Mouse (Mus musculus): Measurements from ENCODE around the gene Siah3. TPM values are rescaled to one million over a fixed set of nuclear protein-coding genes. Genes with fewer than 3 reads are reported as not detected.

Gene Siah3
- polyA plus RNA-seq, 1 experiment from 2014 or later = 3.0 TPM

GRCm38 (mm10) chr14:75459431-75459830, 3.6 kb downstream of the Siah3 start:
- Histone ChIP-seq H3K4me3 (ENCODE audit: low read depth, low read length) (no peak overlapping the region), H3K27ac (ENCODE audit: low read length) (no peak overlapping the region), H3K4me1 (ENCODE audit: control insufficient read depth, insufficient read depth, low read length) (peaks cover 34% of the 10 kb centered on the region), H3K4me2 (ENCODE audit: low read length) (no peak overlapping the region; the same call in 1 of the 2 replicates), H3K9ac (ENCODE audit: low read depth, low read length) (no peak overlapping the region), H3K36me3 (ENCODE audit: control insufficient read depth, insufficient read depth, low read length) (no peaks in the 10 kb centered on the region), H3K9me3 (replicated peaks; ENCODE audit: control insufficient read depth, low read length, poor library complexity, severe bottlenecking) (no peaks in the 10 kb centered on the region), H3K27me3 (ENCODE audit: control insufficient read depth, insufficient read depth, low read depth, low read length) (no peaks in the 10 kb centered on the region)
- ATAC-seq = no peak
- WGBS = 83% methylated on average over 10 of the region's 10 CpGs

GRCm38 (mm10) chr14:75459991-75460390, 4.2 kb downstream of the Siah3 start:
- Histone ChIP-seq H3K36me3 (ENCODE audit: control insufficient read depth, insufficient read depth, low read length) (no peaks in the 10 kb centered on the region), H3K27ac (ENCODE audit: low read length) (no peak overlapping the region; the same call in 1 of the 2 replicates)
- ATAC-seq = no peak

GRCm38 (mm10) chr14:75460436-75460835, 4.7 kb downstream of the Siah3 start:
- ATAC-seq = no peak
- peak overlapping the region; percentile 17; the same call in 1 of the 2 replicates for H3K4me2 ChIP-seq (ENCODE audit: low read length)
- 33% methylated on average over 3 of the region's 3 CpGs for WGBS
- H3K27ac ChIP-seq (ENCODE audit: low read length) = no peak overlapping the region; the same call in 1 of the 2 replicates
- H3K9ac ChIP-seq (ENCODE audit: low read depth, low read length) = no peak overlapping the region
- H3K27me3 ChIP-seq (ENCODE audit: control insufficient read depth, insufficient read depth, low read depth, low read length) = no peaks in the 10 kb centered on the region
- peaks cover 27% of the 10 kb centered on the region for H3K4me1 ChIP-seq (ENCODE audit: control insufficient read depth, insufficient read depth, low read length)
- no peak overlapping the region for H3K4me3 ChIP-seq (ENCODE audit: low read depth, low read length)
- no peaks in the 10 kb centered on the region for H3K9me3 ChIP-seq (replicated peaks; ENCODE audit: control insufficient read depth, low read length, poor library complexity, severe bottlenecking)
- no peaks in the 10 kb centered on the region for H3K36me3 ChIP-seq (ENCODE audit: control insufficient read depth, insufficient read depth, low read length)

More at GRCm38 (mm10) chr14:75459991-75460390, 4.2 kb downstream of the Siah3 start:
- peak overlapping the region; percentile 17; the same call in 1 of the 2 replicates for H3K4me2 ChIP-seq (ENCODE audit: low read length)
- H3K9me3 ChIP-seq (replicated peaks; ENCODE audit: control insufficient read depth, low read length, poor library complexity, severe bottlenecking) = no peaks in the 10 kb centered on the region
- no peaks in the 10 kb centered on the region for H3K27me3 ChIP-seq (ENCODE audit: control insufficient read depth, insufficient read depth, low read depth, low read length)
- no peak overlapping the region for H3K9ac ChIP-seq (ENCODE audit: low read depth, low read length)
- 27% methylated on average over 3 of the region's 3 CpGs for WGBS
- H3K4me3 ChIP-seq (ENCODE audit: low read depth, low read length) = no peak overlapping the region
- peaks cover 28% of the 10 kb centered on the region for H3K4me1 ChIP-seq (ENCODE audit: control insufficient read depth, insufficient read depth, low read length)

- no peak overlapping the region for H3K4me2 ChIP-seq (ENCODE audit: low read length)
- H3K4me3 ChIP-seq (ENCODE audit: low read depth, low read length) = no peak overlapping the region
- H3K36me3 ChIP-seq (ENCODE audit: control insufficient read depth, insufficient read depth, low read length) = no peaks in the 10 kb centered on the region
- H3K27ac ChIP-seq (ENCODE audit: low read length) = no peak overlapping the region
- H3K9ac ChIP-seq (ENCODE audit: low read depth, low read length) = no peak overlapping the region
- H3K4me1 ChIP-seq (ENCODE audit: control insufficient read depth, insufficient read depth, low read length) = peaks cover 20% of the 10 kb centered on the region
- WGBS = 89% methylated on average over 4 of the region's 4 CpGs
- no peaks in the 10 kb centered on the region for H3K9me3 ChIP-seq (replicated peaks; ENCODE audit: control insufficient read depth, low read length, poor library complexity, severe bottlenecking)
- no peaks in the 10 kb centered on the region for H3K27me3 ChIP-seq (ENCODE audit: control insufficient read depth, insufficient read depth, low read depth, low read length)
- no peak for ATAC-seq
Measured at GRCm38 (mm10) chr14:75461770-75462169, 6.0 kb downstream of the Siah3 start.

GRCm38 (mm10) chr14:75463171-75463570, 7.4 kb downstream of the Siah3 start:
- Histone ChIP-seq H3K36me3 (ENCODE audit: control insufficient read depth, insufficient read depth, low read length) (no peaks in the 10 kb centered on the region), H3K27me3 (ENCODE audit: control insufficient read depth, insufficient read depth, low read depth, low read length) (no peaks in the 10 kb centered on the region), H3K9ac (ENCODE audit: low read depth, low read length) (no peak overlapping the region), H3K27ac (ENCODE audit: low read length) (no peak overlapping the region), H3K4me2 (ENCODE audit: low read length) (no peak overlapping the region), H3K4me1 (ENCODE audit: control insufficient read depth, insufficient read depth, low read length) (peaks cover 11% of the 10 kb centered on the region; the same call in 1 of the 2 replicates), H3K9me3 (replicated peaks; ENCODE audit: control insufficient read depth, low read length, poor library complexity, severe bottlenecking) (no peaks in the 10 kb centered on the region), H3K4me3 (ENCODE audit: low read depth, low read length) (no peak overlapping the region)
- 83% methylated on average over 4 of the region's 4 CpGs for WGBS
- ATAC-seq = no peak

GRCm38 (mm10) chr14:75468941-75469340, 13.2 kb downstream of the Siah3 start:
- 89% methylated on average over 4 of the region's 4 CpGs for WGBS
- Histone ChIP-seq H3K4me3 (ENCODE audit: low read depth, low read length) (no peak overlapping the region), H3K27me3 (ENCODE audit: control insufficient read depth, insufficient read depth, low read depth, low read length) (no peaks in the 10 kb centered on the region)

GRCm38 (mm10) chr14:75473061-75473930, 17.5 kb downstream of the Siah3 start:
- WGBS = 47% methylated on average over 9 of the region's 9 CpGs
- Histone ChIP-seq H3K9ac (ENCODE audit: low read depth, low read length) (no peak overlapping the region), H3K4me2 (ENCODE audit: low read length) (no peak overlapping the region), H3K4me3 (ENCODE audit: low read depth, low read length) (no peak overlapping the region), H3K9me3 (replicated peaks; ENCODE audit: control insufficient read depth, low read length, poor library complexity, severe bottlenecking) (no peaks in the 10 kb centered on the region), H3K4me1 (ENCODE audit: control insufficient read depth, insufficient read depth, low read length) (peaks cover 3% of the 10 kb centered on the region; the same call in 1 of the 2 replicates), H3K27ac (ENCODE audit: low read length) (no peak overlapping the region), H3K36me3 (ENCODE audit: control insufficient read depth, insufficient read depth, low read length) (no peaks in the 10 kb centered on the region), H3K27me3 (ENCODE audit: control insufficient read depth, insufficient read depth, low read depth, low read length) (no peaks in the 10 kb centered on the region)
- peak; percentile 56 for ATAC-seq

More at GRCm38 (mm10) chr14:75468941-75469340, 13.2 kb downstream of the Siah3 start:
- Histone ChIP-seq H3K27ac (ENCODE audit: low read length) (no peak overlapping the region), H3K4me2 (ENCODE audit: low read length) (no peak overlapping the region), H3K4me1 (ENCODE audit: control insufficient read depth, insufficient read depth, low read length) (peaks cover 3% of the 10 kb centered on the region; the same call in 1 of the 2 replicates), H3K36me3 (ENCODE audit: control insufficient read depth, insufficient read depth, low read length) (no peaks in the 10 kb centered on the region), H3K9me3 (replicated peaks; ENCODE audit: control insufficient read depth, low read length, poor library complexity, severe bottlenecking) (no peaks in the 10 kb centered on the region), H3K9ac (ENCODE audit: low read depth, low read length) (no peak overlapping the region)
- no peak for ATAC-seq

- WGBS = 97% methylated on average over 2 of the region's 2 CpGs
Measured at GRCm38 (mm10) chr14:75475887-75476286, 20.1 kb downstream of the Siah3 start.

More at GRCm38 (mm10) chr14:75475887-75476286, 20.1 kb downstream of the Siah3 start:
- no peak for ATAC-seq
- no peaks in the 10 kb centered on the region for H3K36me3 ChIP-seq (ENCODE audit: control insufficient read depth, insufficient read depth, low read length)
- no peak overlapping the region for H3K4me2 ChIP-seq (ENCODE audit: low read length)
- H3K27me3 ChIP-seq (ENCODE audit: control insufficient read depth, insufficient read depth, low read depth, low read length) = no peaks in the 10 kb centered on the region
- no peak overlapping the region for H3K27ac ChIP-seq (ENCODE audit: low read length)
- peaks cover 3% of the 10 kb centered on the region; the same call in 1 of the 2 replicates for H3K4me1 ChIP-seq (ENCODE audit: control insufficient read depth, insufficient read depth, low read length)
- H3K9me3 ChIP-seq (replicated peaks; ENCODE audit: control insufficient read depth, low read length, poor library complexity, severe bottlenecking) = no peaks in the 10 kb centered on the region
- H3K4me3 ChIP-seq (ENCODE audit: low read depth, low read length) = no peak overlapping the region
- no peak overlapping the region for H3K9ac ChIP-seq (ENCODE audit: low read depth, low read length)

Measured in midbrain, embryonic 16.5 days (tissue).